Mouse (Mus musculus) limb, embryonic 14.5 days (tissue): ENCODE data around the gene Rbm8a. TPM values are rescaled to one million over a fixed set of nuclear protein-coding genes. Genes with fewer than 3 reads are reported as not detected.
"Not testable (repeated sequence)": the region's sequence is repeated elsewhere in the genome, so short reads cannot be mapped to it uniquely, and the experiment has no call there.

Experiments used
- ATAC-seq: fragments of 200-750 bp; cut with Nextera tagmentation; 2 replicates; pipeline ENCODE4 v1.8.0; 2017; ENCODE audit warnings: low read depth, moderate number of reproducible peaks, moderate TSS enrichment; ENCODE audit not compliant: low FRiP score
- DNase-seq: peaks from one replicate; pipeline ENCODE4 v3.0.0-alpha.2; 2015; ENCODE audit warnings: low spot score
- H3K27ac ChIP-seq: fragments of 300-500 bp; sonication (generic); replicated peaks from 2 replicates; pipeline ENCODE4 v1.5.1; 2014; ENCODE audit warnings: low read depth, mild to moderate bottlenecking, low read length, moderate library complexity, mixed read lengths
- H3K27me3 ChIP-seq: fragments of 300-500 bp; sonication (generic); 2 replicates; pipeline ENCODE4 v1.6.1; 2014; ENCODE audit warnings: low read length, mixed read lengths; ENCODE audit not compliant: control insufficient read depth, insufficient read depth
- H3K36me3 ChIP-seq: fragments of 300-500 bp; sonication (generic); 2 replicates; pipeline ENCODE4 v1.6.1; 2014; ENCODE audit warnings: mild to moderate bottlenecking, low read length, moderate library complexity, mixed read lengths; ENCODE audit not compliant: control insufficient read depth, insufficient read depth
- H3K4me1 ChIP-seq: fragments of 300-500 bp; sonication (generic); 2 replicates; pipeline ENCODE4 v1.6.1; 2014; ENCODE audit warnings: antibody characterized with exemption, low read length, mixed read lengths; ENCODE audit not compliant: control insufficient read depth, insufficient read depth
- H3K4me2 ChIP-seq: fragments of 300-500 bp; sonication (generic); replicated peaks from 2 replicates; pipeline ENCODE4 v1.6.1; 2014; ENCODE audit warnings: low read depth, mild to moderate bottlenecking, low read length, moderate library complexity; ENCODE audit not compliant: severe bottlenecking
- H3K4me3 ChIP-seq: fragments of 300-500 bp; sonication (generic); replicated peaks from 2 replicates; pipeline ENCODE4 v1.5.1; 2014; ENCODE audit warnings: low read length
- H3K9ac ChIP-seq: fragments of 300-500 bp; sonication (generic); 2 replicates; pipeline ENCODE4 v1.6.1; 2014; ENCODE audit warnings: mild to moderate bottlenecking, low read depth, low read length, moderate library complexity; ENCODE audit not compliant: severe bottlenecking
- H3K9me3 ChIP-seq: fragments of 300-500 bp; sonication (generic); 2 replicates; pipeline ENCODE4 v1.6.1; 2016; ENCODE audit warnings: low read length; ENCODE audit not compliant: control insufficient read depth
- POLR2A ChIP-seq: fragments of 200-500 bp; IDR thresholded peaks from 2 replicates; pipeline ENCODE4 v1.8.0; 2012; ENCODE audit warnings: inconsistent platforms, mild to moderate bottlenecking, moderate library complexity, borderline replicate concordance; ENCODE audit not compliant: insufficient read depth, insufficient read length; ENCODE audit errors: extremely low read depth
- WGBS: fragments of 180-500 bp; shearing (Covaris S2); extraction: QIAGEN DNeasy Blood & Tissue Kit; methylation state at CpG from one replicate; pipeline ENCODE4 v1.1.7; 2014; 5-methylcytosine and 5-hydroxymethylcytosine counted together
- polyA plus RNA-seq, 2 experiments: library from polyadenylated mRNA; depleted of rRNA in 1 of 2; stranded (reverse) in 1 of 2; unstranded in 1 of 2; fragments of >200 nt; fragmentation: Nextera tagmentation in 1 of 2; extraction: Ambion mirVana in 1 of 2; gene quantifications; 2 replicates each; pipeline versions ENCODE4 v1.2.1 to v1.2.3; 2012 to 2014

Rbm8a gene
- polyA plus RNA-seq, 2 experiments, result 66.1 to 133 TPM

GRCm38 (mm10) chr3:96647365-96647764 lies 17.6 kb downstream of the Rbm8a start:
- H3K27me3 ChIP-seq, result no peaks in the 10 kb centered on the region
- H3K36me3 ChIP-seq, result peaks cover 35% of the 10 kb centered on the region
- ATAC-seq (no peak), DNase-seq (no peak)
- 90% methylated on average over 3 of the region's 3 CpGs for WGBS
- no peak overlapping the region for H3K27ac ChIP-seq
- TF ChIP-seq POLR2A, result no peak
- H3K9ac ChIP-seq, result no peak overlapping the region
- no peak overlapping the region for H3K4me2 ChIP-seq
- no peak overlapping the region for H3K4me3 ChIP-seq
- no peaks in the 10 kb centered on the region for H3K9me3 ChIP-seq
- H3K4me1 ChIP-seq, result 0 out of 2 replicates have a peak, but pooled peaks cover 5% of the 10 kb centered on the region

GRCm38 (mm10) chr3:96660901-96661300 lies 31.2 kb downstream of the Rbm8a start:
- 84% methylated on average over 2 of the region's 2 CpGs for WGBS

GRCm38 (mm10) chr3:96662731-96663316 lies 33.1 kb downstream of the Rbm8a start:
- H3K27ac ChIP-seq, result peak overlapping the region; percentile 86
- no peaks in the 10 kb centered on the region for H3K36me3 ChIP-seq
- no peaks in the 10 kb centered on the region for H3K9me3 ChIP-seq
- H3K4me1 ChIP-seq, result peaks cover 16% of the 10 kb centered on the region
- no peak for TF ChIP-seq POLR2A
- H3K9ac ChIP-seq, result peak overlapping the region; percentile 37; the same call in 1 of the 2 replicates
- DNase-seq, result no peak
- H3K4me2 ChIP-seq, result peak overlapping the region; percentile 52
- ATAC-seq, result no peak
- no peaks in the 10 kb centered on the region for H3K27me3 ChIP-seq
- peak overlapping the region; percentile 23 for H3K4me3 ChIP-seq
- 45% methylated on average over 8 of the region's 8 CpGs for WGBS

More at GRCm38 (mm10) chr3:96660901-96661300, 31.2 kb downstream of the Rbm8a start:
- peaks cover 16% of the 10 kb centered on the region for H3K4me1 ChIP-seq
- TF ChIP-seq POLR2A, result no peak
- H3K4me2 ChIP-seq, result no peak overlapping the region
- ATAC-seq, result no peak
- no peaks in the 10 kb centered on the region for H3K27me3 ChIP-seq
- H3K27ac ChIP-seq, result no peak overlapping the region
- no peaks in the 10 kb centered on the region for H3K9me3 ChIP-seq
- H3K9ac ChIP-seq, result no peak overlapping the region
- no peak for DNase-seq
- H3K4me3 ChIP-seq, result no peak overlapping the region
- 0 out of 2 replicates have a peak, but pooled peaks cover 4% of the 10 kb centered on the region for H3K36me3 ChIP-seq

- WGBS, result 5% methylated on average over 18 of the region's 18 CpGs
- H3K9me3 ChIP-seq, result no peaks in the 10 kb centered on the region
- DNase-seq, result peak; percentile 93
- H3K27me3 ChIP-seq, result no peaks in the 10 kb centered on the region
- TF ChIP-seq POLR2A, result no peak
- peak overlapping the region; percentile 86 for H3K27ac ChIP-seq
- H3K4me3 ChIP-seq, result peak overlapping the region; percentile 23
- H3K4me1 ChIP-seq, result peaks cover 16% of the 10 kb centered on the region
- no peaks in the 10 kb centered on the region for H3K36me3 ChIP-seq
- peak overlapping the region; percentile 52 for H3K4me2 ChIP-seq
- H3K9ac ChIP-seq, result peak overlapping the region; percentile 37; the same call in 1 of the 2 replicates
- peak; percentile 92 for ATAC-seq
Measured at GRCm38 (mm10) chr3:96663432-96664239, 33.9 kb downstream of the Rbm8a start.

- H3K27me3 ChIP-seq, H3K36me3 ChIP-seq, DNase-seq, H3K27ac ChIP-seq, H3K4me3 ChIP-seq, H3K9ac ChIP-seq, H3K9me3 ChIP-seq, ATAC-seq, H3K4me2 ChIP-seq: not testable (repeated sequence)
- 86% methylated on average over 7 of the region's 7 CpGs for WGBS
- peaks cover 24% of the 10 kb centered on the region for H3K4me1 ChIP-seq
Measured at GRCm38 (mm10) chr3:96665732-96666363, 36.1 kb downstream of the Rbm8a start.
